Mouse (Mus musculus): ENCODE data around the gene Ndufc1. TPM values are rescaled to one million over a fixed set of nuclear protein-coding genes. Genes with fewer than 3 reads are reported as not detected.

The Ndufc1 gene
- 85.6 TPM for polyA plus RNA-seq (2017; shearing (Covaris generic))

GRCm38 (mm10) chr3:51408561-51409183 lies at the start of gene Ndufc1:
Gene Ndufc1 (minus strand): TSS chr3:51408988.

GRCm38 (mm10) chr3:51415098-51416072 lies 6.6 kb upstream of the Ndufc1 start, which contains the start of gene Naa15:
Gene Naa15 (plus strand): TSS chr3:51415148.

GRCm38 (mm10) chr3:51396219-51397068 lies 12.3 kb downstream of the Ndufc1 start, which contains the start of gene Mgarp:
Gene Mgarp (minus strand): TSS chr3:51396738.

Other genes with a start within 250 kb of the Ndufc1 start
- gene Noct, start 184.5 kb downstream of the Ndufc1 start, polyA plus RNA-seq (2017; shearing (Covaris generic)): 20.1 TPM
- gene Elf2, start 68.3 kb downstream of the Ndufc1 start, polyA plus RNA-seq (2017; shearing (Covaris generic)): 88.1 TPM
- gene Mgarp, start 12.2 kb downstream of the Ndufc1 start, polyA plus RNA-seq (2017; shearing (Covaris generic)): 2.6 TPM
- 104 TPM for gene Naa15, start 6.2 kb upstream of the Ndufc1 start, polyA plus RNA-seq (2017; shearing (Covaris generic))
- gene Rab33b, start 74.9 kb upstream of the Ndufc1 start, polyA plus RNA-seq (2017; shearing (Covaris generic)): 32.4 TPM
- gene Setd7, start 151.9 kb upstream of the Ndufc1 start, polyA plus RNA-seq (2017; shearing (Covaris generic)): 9.6 TPM